Mouse (Mus musculus) liver, adult 2 months (tissue): Measurements from ENCODE around the gene Nav2.

Source experiments
- CTCF ChIP-seq: fragments of 200-500 bp; IDR thresholded peaks from 2 replicates; pipeline ENCODE4 v1.5.1; 2011; ENCODE audit warnings: low read depth, low read length, control low read depth
- POLR2A ChIP-seq: fragments of 200-500 bp; IDR thresholded peaks from 2 replicates; pipeline ENCODE4 v1.6.1; 2011; ENCODE audit warnings: low read length, control low read depth; ENCODE audit not compliant: insufficient read depth; ENCODE audit errors: extremely low read depth

DNA sequence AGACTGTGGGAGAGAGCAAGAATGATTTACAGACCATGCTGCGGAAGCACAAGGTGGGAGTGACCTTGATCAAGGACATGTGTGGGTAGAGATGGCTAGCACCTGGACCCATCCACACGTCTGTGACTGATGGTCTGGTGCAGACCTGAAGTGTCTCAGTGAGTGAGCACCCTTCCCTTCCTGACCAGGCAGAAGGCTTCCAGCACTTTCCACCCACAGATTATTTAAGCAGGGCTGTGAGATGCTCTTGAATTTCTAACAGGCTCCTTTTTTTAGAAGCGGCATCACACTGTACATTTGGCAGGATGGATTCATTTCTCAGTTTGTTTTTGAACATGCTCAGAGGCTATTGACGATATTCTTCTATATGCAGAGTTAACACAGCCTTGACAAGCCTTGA is 369.2 kb downstream of the Nav2 start:
- no peak for TF ChIP-seq POLR2A
- no peak for TF ChIP-seq CTCF
